Mouse (Mus musculus): ENCODE measurements around the gene Zfp942. TPM values are rescaled to one million over a fixed set of nuclear protein-coding genes. Genes with fewer than 3 reads are reported as not detected.

The Zfp942 gene
- total RNA-seq (2021) = 10 to 100 TPM; 15.5 to 16.3 TPM
- long read RNA-seq, experiment 1, partial matches to known transcripts = 2 of 19 reads
- long read RNA-seq, experiment 1, other reads (novel, unspliced or antisense) = 14 of 19 reads
- long read RNA-seq, experiment 2, transcript Zfp942-202 (6 exons, 3,265 nt) = major isoform, 5 of 32 reads
- long read RNA-seq, experiment 2, partial matches to known transcripts = 3 of 32 reads
- long read RNA-seq, experiment 2, other reads (novel, unspliced or antisense) = 23 of 32 reads

GRCm38 (mm10) chr17:21962107-21962907 lies at the start of gene Zfp942, which contains the start of gene Zfp943:
Gene Zfp942, minus strand, starts transcription at chr17:21962464.
Gene Zfp943, plus strand, starts transcription at chr17:21962552.
- Histone ChIP-seq H3K27ac (peak within 1 kb of the TSS; percentile 96), H3K4me3 (peak within 1 kb of the TSS; percentile 76)
- peak; percentile 53 to 61 for DNase-seq (ENCODE audit: low spot score in 2 of 2)

DNA sequence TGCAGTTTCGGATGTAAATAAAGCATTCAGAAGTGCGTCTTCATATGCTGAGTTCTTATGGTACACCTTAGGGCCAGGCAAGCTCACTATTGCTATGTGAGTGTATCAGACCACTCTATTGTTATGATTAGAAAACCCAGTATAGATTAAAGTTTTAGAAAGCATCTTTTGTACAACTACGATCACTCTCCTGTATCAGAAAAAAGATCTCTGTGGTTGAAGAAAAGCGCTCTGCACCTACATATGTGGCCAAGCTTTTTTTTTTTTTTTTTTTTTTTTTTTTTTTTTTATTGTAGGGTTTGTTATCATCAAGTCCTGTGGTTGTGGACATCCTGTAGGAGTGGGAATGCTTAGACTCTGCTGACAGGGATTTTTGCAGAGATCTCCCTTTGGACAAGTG lies 1.0 kb upstream of the Zfp942 start:
- peak overlapping the region; percentile 76 for H3K4me3 ChIP-seq
- H3K27ac ChIP-seq = peak overlapping the region; percentile 96
- no peak for DNase-seq (ENCODE audit: low spot score in 2 of 2)
- no peak for TF ChIP-seq CTCF (conservative IDR thresholded peaks at IDR 0.05)

GRCm38 (mm10) chr17:21909456-21910052 lies 52.7 kb downstream of the Zfp942 start, which contains the start of gene Zfp995:
Gene Zfp995, minus strand, starts transcription at chr17:21909926.
- DNase-seq (ENCODE audit: low spot score in 2 of 2) = peak; percentile 51 to 63
- Histone ChIP-seq H3K4me3 (peak within 1 kb of the TSS; percentile 75), H3K27ac (peak within 1 kb of the TSS; percentile 70)

- Histone ChIP-seq H3K4me3 (peak overlapping the region; percentile 75), H3K27ac (peak overlapping the region; percentile 70)
- no peak for DNase-seq (ENCODE audit: low spot score in 2 of 2)
- no peak for TF ChIP-seq CTCF (conservative IDR thresholded peaks at IDR 0.05)
These were observed 53.2 kb downstream of the Zfp942 start for GRCm38 (mm10) chr17:21909039-21909438.

Other genes with a start within 250 kb of the Zfp942 start
- gene Zfp229, start 231.7 kb downstream of the Zfp942 start, total RNA-seq (2021) = 1 to 10 TPM; 4.5 to 6.6 TPM
- under 1 TPM; 0.56 to 0.69 TPM for gene Zfp820, start 116.7 kb downstream of the Zfp942 start, total RNA-seq (2021)
- gene Zfp995, start 52.5 kb downstream of the Zfp942 start, total RNA-seq (2021) = 1 to 10 TPM; 5.3 to 5.8 TPM
- gene Zfp943, start 88 bp upstream of the Zfp942 start, total RNA-seq (2021) = 10 to 100 TPM; 20.6 to 21.5 TPM
- gene Zfp947, start 203.7 kb upstream of the Zfp942 start, total RNA-seq (2021) = under 1 TPM; 0.51 to 0.93 TPM